Mouse (Mus musculus) liver, adult 2 months (tissue): Measurements from ENCODE around the gene Gm20431.

ENCODE experiments used
- CTCF ChIP-seq: fragments of 200-500 bp; IDR thresholded peaks from 2 replicates; pipeline ENCODE4 v1.5.1; 2011; ENCODE audit warnings: low read depth, low read length, control low read depth
- POLR2A ChIP-seq: fragments of 200-500 bp; IDR thresholded peaks from 2 replicates; pipeline ENCODE4 v1.6.1; 2011; ENCODE audit warnings: low read length, control low read depth; ENCODE audit not compliant: insufficient read depth; ENCODE audit errors: extremely low read depth

DNA sequence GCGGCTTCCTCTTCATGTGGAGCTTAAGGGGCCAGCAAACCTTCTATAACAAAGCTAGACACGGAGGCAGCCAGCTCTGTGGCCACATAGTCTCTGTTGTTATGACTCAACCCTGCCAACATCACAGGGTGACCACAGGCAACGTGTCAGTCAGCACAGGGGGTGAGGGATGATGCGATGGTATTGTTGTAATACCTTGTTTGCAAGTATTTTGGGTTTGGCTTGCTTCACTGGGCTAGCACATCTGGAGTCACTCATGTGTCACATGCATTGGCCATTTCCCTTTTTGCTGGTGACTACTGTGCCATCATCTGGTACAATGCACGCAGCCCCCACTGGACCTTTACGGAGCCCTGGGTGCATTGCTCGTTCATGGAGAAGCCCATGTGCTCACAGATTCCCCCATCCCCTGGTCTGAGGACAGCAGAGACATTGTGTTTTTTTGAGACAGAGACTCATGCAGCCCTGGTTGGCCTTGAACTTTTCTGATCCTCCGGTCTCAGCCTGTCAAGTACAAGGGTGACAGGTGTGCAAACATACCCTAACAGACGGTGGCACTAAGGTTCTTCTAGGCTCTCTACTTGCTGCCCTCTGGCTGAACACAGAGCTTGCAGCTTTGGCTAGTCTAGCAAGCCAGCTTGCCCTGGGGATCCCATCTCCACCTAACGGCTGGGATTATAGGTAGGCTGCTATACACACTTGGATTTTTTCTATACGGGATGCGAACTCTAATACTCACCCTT, 11.8 kb downstream of the Gm20431 start:
- TF ChIP-seq POLR2A (no peak), CTCF (no peak)
